Mouse (Mus musculus) heart, postnatal 10 days (tissue): ENCODE measurements around the gene Grhpr. TPM values are rescaled to one million over a fixed set of nuclear protein-coding genes. Genes with fewer than 3 reads are reported as not detected.

Experiments used
- total RNA-seq, 2 experiments: library from RNA; stranded (reverse); gene quantifications; 2 replicates each; pipeline ENCODE4 v1.2.3; 2021

The Grhpr gene
- total RNA-seq, 2 experiments from 2014 or later: 43.0 to 47.7 TPM

Other genes starting within 250 kb of the Grhpr start
- 10 to 100 TPM; 19.1 to 19.9 TPM for gene Zcchc7, start 225.5 kb upstream of the Grhpr start, total RNA-seq
- gene Zbtb5, start 31.0 kb downstream of the Grhpr start, total RNA-seq: 10 to 100 TPM in 1 of 2 experiments, 1 to 10 TPM in 1; 8.5 to 11.6 TPM
- gene Polr1e, start 37.2 kb downstream of the Grhpr start, total RNA-seq: 10 to 100 TPM; 34.1 to 49.8 TPM
- gene Fbxo10, start 103.2 kb downstream of the Grhpr start, total RNA-seq: 10 to 100 TPM; 15.3 to 19.7 TPM
- 100 to 1,000 TPM; 156 to 172 TPM for gene Tomm5, start 126.7 kb downstream of the Grhpr start, total RNA-seq
- under 1 TPM; 0.42 to 0.69 TPM for gene Frmpd1, start 203.5 kb downstream of the Grhpr start, total RNA-seq